Mouse (Mus musculus) embryonic facial prominence, embryonic 14.5 days (tissue): ENCODE data around the gene Tcirg1. TPM values are rescaled to one million over a fixed set of nuclear protein-coding genes. Genes with fewer than 3 reads are reported as not detected.

ENCODE experiments used
- ATAC-seq: fragments of 200-750 bp; cut with Nextera tagmentation; 2 replicates; pipeline ENCODE4 v1.8.0; 2017; ENCODE audit warnings: low read depth, moderate number of reproducible peaks, moderate TSS enrichment
- DNase-seq: peaks from one replicate; pipeline ENCODE4 v3.0.0-alpha.2; 2015; ENCODE audit warnings: low spot score
- H3K27ac ChIP-seq: fragments of 300-500 bp; sonication (generic); replicated peaks from 2 replicates; pipeline ENCODE4 v1.5.1; 2014; ENCODE audit warnings: low read depth, mild to moderate bottlenecking, low read length, moderate library complexity
- H3K27me3 ChIP-seq: fragments of 300-500 bp; sonication (generic); replicated peaks from 2 replicates; pipeline ENCODE4 v1.6.1; 2014; ENCODE audit warnings: low read length; ENCODE audit not compliant: control insufficient read depth, insufficient read depth
- H3K36me3 ChIP-seq: fragments of 300-500 bp; sonication (generic); 2 replicates; pipeline ENCODE4 v1.6.1; 2014; ENCODE audit warnings: low read length, mixed read lengths; ENCODE audit not compliant: control insufficient read depth, insufficient read depth
- H3K4me1 ChIP-seq: fragments of 300-500 bp; sonication (generic); 2 replicates; pipeline ENCODE4 v1.6.1; 2014; ENCODE audit warnings: antibody characterized with exemption, low read length; ENCODE audit not compliant: control insufficient read depth, insufficient read depth
- H3K4me2 ChIP-seq: fragments of 300-500 bp; sonication (generic); 2 replicates; pipeline ENCODE4 v1.6.1; 2014; ENCODE audit warnings: low read depth, mild to moderate bottlenecking, low read length, moderate library complexity, mixed read lengths
- H3K4me3 ChIP-seq: fragments of 300-500 bp; sonication (generic); 2 replicates; pipeline ENCODE4 v1.5.1; 2014; ENCODE audit warnings: low read depth, mild to moderate bottlenecking, low read length
- H3K9ac ChIP-seq: fragments of 300-500 bp; sonication (generic); 2 replicates; pipeline ENCODE4 v1.6.1; 2014; ENCODE audit warnings: low read depth, mild to moderate bottlenecking, low read length, moderate library complexity, mixed read lengths
- H3K9me3 ChIP-seq: fragments of 300-500 bp; sonication (generic); 2 replicates; pipeline ENCODE4 v1.6.1; 2016; ENCODE audit warnings: low read length; ENCODE audit not compliant: control insufficient read depth
- WGBS: fragments of 180-500 bp; shearing (Covaris S2); extraction: QIAGEN DNeasy Blood & Tissue Kit; methylation state at CpG from one replicate; pipeline ENCODE4 v1.1.7; 2014; 5-methylcytosine and 5-hydroxymethylcytosine counted together
- polyA plus RNA-seq: library from polyadenylated mRNA; unstranded; fragments of >200 nt; fragmentation: Nextera tagmentation; extraction: Ambion mirVana; gene quantifications from 2 replicates; pipeline ENCODE4 v1.2.1, GENCODE M21; 2014

Tcirg1 gene
- polyA plus RNA-seq, 1 experiment from 2014 or later, result 33.6 TPM

DNA sequence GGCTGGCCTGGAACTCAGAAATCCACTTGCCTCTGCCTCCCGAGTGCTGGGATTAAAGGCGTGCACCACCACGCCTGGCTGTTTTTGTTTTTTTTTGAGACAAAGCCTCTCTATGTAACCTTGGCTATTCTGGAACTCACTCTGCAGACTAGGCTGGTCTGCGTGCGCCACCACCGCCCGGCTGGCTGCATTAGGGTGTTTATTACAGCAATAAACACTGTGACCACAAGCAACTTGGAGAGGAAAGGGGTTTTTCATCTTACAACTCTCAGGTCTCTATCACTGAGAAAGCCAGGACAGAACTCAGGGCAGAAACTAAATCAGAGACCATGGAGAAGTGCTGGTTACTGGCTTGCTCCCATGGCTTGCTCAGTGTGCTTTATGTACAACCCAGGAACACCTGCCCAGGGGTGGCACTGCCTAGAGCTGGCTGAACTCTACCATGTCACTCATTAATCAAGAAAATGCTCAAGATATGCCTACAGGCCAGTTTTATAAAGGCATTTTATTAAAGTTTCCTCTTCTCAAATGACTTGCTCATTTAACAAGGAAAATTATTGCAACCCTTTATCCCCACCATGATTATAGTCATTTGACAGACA, 58.6 kb downstream of the Tcirg1 start:
- H3K27ac ChIP-seq, result no peak overlapping the region
- ATAC-seq (no peak), DNase-seq (no peak)
- H3K9ac ChIP-seq, result no peak overlapping the region
- WGBS, result 80% methylated on average over 7 of the region's 7 CpGs
- H3K27me3 ChIP-seq, result no peaks in the 10 kb centered on the region
- H3K36me3 ChIP-seq, result no peaks in the 10 kb centered on the region
- no peaks in the 10 kb centered on the region for H3K9me3 ChIP-seq
- H3K4me3 ChIP-seq, result no peak overlapping the region
- H3K4me1 ChIP-seq, result peaks cover 9% of the 10 kb centered on the region
- H3K4me2 ChIP-seq, result no peak overlapping the region

DNA sequence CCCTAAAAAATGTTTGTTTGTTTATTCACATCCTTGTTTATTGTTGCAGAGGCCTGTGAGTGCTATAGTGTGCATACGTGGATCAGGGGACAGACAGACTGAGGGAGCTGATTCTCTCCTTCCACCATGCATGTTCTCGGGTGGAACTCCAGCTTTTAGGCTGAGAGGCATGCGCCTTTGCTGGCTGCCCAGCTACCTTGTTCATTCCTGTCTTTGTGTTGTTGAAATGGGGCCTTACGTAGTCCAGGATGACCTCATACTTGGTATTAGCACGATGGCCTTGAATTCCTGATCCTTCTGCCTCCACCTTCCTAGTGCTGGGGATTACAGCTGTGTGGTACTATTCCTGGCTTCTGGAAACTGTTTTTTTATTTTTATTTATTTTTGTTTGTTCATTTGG, 59.2 kb downstream of the Tcirg1 start:
- H3K4me3 ChIP-seq, result no peak overlapping the region

DNA sequence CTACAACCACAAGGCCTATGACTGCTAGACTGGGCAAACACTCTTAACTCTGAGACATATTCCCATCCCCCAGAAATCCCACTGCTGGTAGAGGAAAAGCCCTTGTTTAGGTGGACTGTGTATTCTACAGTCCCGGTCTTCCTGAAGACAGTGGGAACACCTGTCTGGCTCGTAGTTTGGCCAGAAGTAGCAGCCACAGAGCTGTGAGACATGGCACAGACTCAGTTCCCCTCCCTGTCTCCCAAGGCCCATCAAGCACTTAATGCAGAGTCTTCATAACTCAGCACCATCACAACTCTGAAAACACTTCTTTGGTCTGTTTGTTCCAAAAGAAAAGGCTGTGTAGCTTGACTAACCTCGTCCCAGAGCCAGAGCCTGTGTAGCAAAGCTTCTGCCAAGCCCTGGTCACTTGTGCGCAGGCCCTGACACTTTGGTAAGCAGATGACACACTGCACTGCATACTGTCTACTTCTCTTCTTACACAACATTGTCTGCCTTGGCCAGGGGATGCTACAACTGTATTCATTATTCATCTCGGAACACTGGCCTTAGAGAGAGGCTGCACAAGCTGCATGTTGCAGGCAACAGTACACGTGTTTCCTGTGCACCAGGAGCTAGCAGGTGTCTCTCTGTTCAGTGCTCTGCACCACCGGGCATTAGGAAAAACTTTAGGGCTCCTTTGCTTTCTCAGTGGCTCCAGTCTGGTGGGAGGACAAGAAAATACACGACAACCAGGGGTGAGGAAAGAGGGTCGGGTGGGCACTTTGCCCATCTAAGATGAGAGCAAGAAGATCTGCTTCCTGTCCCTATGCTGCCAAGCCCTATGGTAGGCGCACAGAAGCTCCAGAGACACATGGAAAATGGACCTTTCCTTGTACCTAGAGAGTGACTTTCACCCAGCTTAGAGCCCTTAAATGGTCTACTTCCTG, 60.0 kb downstream of the Tcirg1 start:
- DNase-seq (no peak), ATAC-seq (no peak)
- no peak overlapping the region for H3K27ac ChIP-seq
- no peaks in the 10 kb centered on the region for H3K27me3 ChIP-seq
- 79% methylated on average over 10 of the region's 10 CpGs for WGBS
- no peaks in the 10 kb centered on the region for H3K36me3 ChIP-seq
- no peaks in the 10 kb centered on the region for H3K9me3 ChIP-seq
- H3K9ac ChIP-seq, result no peak overlapping the region
- H3K4me3 ChIP-seq, result no peak overlapping the region
- H3K4me1 ChIP-seq, result peaks cover 6% of the 10 kb centered on the region
- no peak overlapping the region for H3K4me2 ChIP-seq

More for the DNA sequence above, 59.2 kb downstream of the Tcirg1 start:
- no peaks in the 10 kb centered on the region for H3K36me3 ChIP-seq
- peaks cover 6% of the 10 kb centered on the region for H3K4me1 ChIP-seq
- ATAC-seq, result no peak
- 87% methylated on average over 5 of the region's 5 CpGs for WGBS
- H3K27me3 ChIP-seq, result no peaks in the 10 kb centered on the region
- no peak overlapping the region for H3K27ac ChIP-seq
- no peak overlapping the region for H3K4me2 ChIP-seq
- no peaks in the 10 kb centered on the region for H3K9me3 ChIP-seq
- H3K9ac ChIP-seq, result no peak overlapping the region
- no peak for DNase-seq

Other genes with a start within 250 kb of the Tcirg1 start
- 10.1 and 10.6 TPM in 2 replicates for gene Lrp5, start 220.6 kb downstream of the Tcirg1 start, polyA plus RNA-seq
- 59.2 and 61.4 TPM in 2 replicates for gene 1810055G02Rik, start 198.8 kb downstream of the Tcirg1 start, polyA plus RNA-seq
- gene Kmt5b, start 139.7 kb downstream of the Tcirg1 start, polyA plus RNA-seq, result 25.6 and 26.3 TPM in 2 replicates
- gene Chka, start 55.4 kb downstream of the Tcirg1 start, polyA plus RNA-seq, result 31.3 and 32.9 TPM in 2 replicates
- gene Ndufs8, start 5.6 kb upstream of the Tcirg1 start, polyA plus RNA-seq, result 297 and 302 TPM in 2 replicates
- gene Aldh3b1, start 22.7 kb upstream of the Tcirg1 start, polyA plus RNA-seq, result 4.6 and 4.8 TPM in 2 replicates
- 21.3 and 24.5 TPM in 2 replicates for gene Unc93b1, start 28.1 kb upstream of the Tcirg1 start, polyA plus RNA-seq
- gene Aldh3b3, start 51.5 kb upstream of the Tcirg1 start, polyA plus RNA-seq, result 0.18 and 0.24 TPM in 2 replicates
- 9.2 and 11.8 TPM in 2 replicates for gene Aldh3b2, start 65.2 kb upstream of the Tcirg1 start, polyA plus RNA-seq
- gene Acy3, start 79.4 kb upstream of the Tcirg1 start, polyA plus RNA-seq, result 8.2 and 8.5 TPM in 2 replicates
- gene Tbx10, start 85.6 kb upstream of the Tcirg1 start, polyA plus RNA-seq, result 0.10 TPM in 1 of 2 replicates, not detected in the other
- 25.8 and 29.5 TPM in 2 replicates for gene Nudt8, start 93.4 kb upstream of the Tcirg1 start, polyA plus RNA-seq
- 1.4 and 1.6 TPM in 2 replicates for gene Gm49405, start 93.5 kb upstream of the Tcirg1 start, polyA plus RNA-seq
- gene Doc2g, start 96.2 kb upstream of the Tcirg1 start, polyA plus RNA-seq, result 2.5 and 3.4 TPM in 2 replicates
- 188 and 199 TPM in 2 replicates for gene Ndufv1, start 105.7 kb upstream of the Tcirg1 start, polyA plus RNA-seq
- 483 and 496 TPM in 2 replicates for gene Gstp1, start 130.9 kb upstream of the Tcirg1 start, polyA plus RNA-seq
- gene Gstp2, start 138.9 kb upstream of the Tcirg1 start, polyA plus RNA-seq, result 1.2 and 4.5 TPM in 2 replicates
- gene Gstp3, start 152.4 kb upstream of the Tcirg1 start, polyA plus RNA-seq, result 0.35 TPM in 1 of 2 replicates, not detected in the other
- gene Cabp2, start 174.4 kb upstream of the Tcirg1 start, polyA plus RNA-seq, result not detected in 2 replicates
- gene Cdk2ap2, start 190.0 kb upstream of the Tcirg1 start, polyA plus RNA-seq, result 66.1 and 68.6 TPM in 2 replicates
- 5.6 and 6.6 TPM in 2 replicates for gene Pitpnm1, start 192.9 kb upstream of the Tcirg1 start, polyA plus RNA-seq
- gene Aip, start 218.7 kb upstream of the Tcirg1 start, polyA plus RNA-seq, result 81.9 and 88.6 TPM in 2 replicates
- 0.08 TPM in 1 of 2 replicates, not detected in the other for gene Gpr152, start 232.7 kb upstream of the Tcirg1 start, polyA plus RNA-seq
- 0.12 TPM in 1 of 2 replicates, not detected in the other for gene Cabp4, start 236.9 kb upstream of the Tcirg1 start, polyA plus RNA-seq
- 139 and 162 TPM in 2 replicates for gene Coro1b, start 241.5 kb upstream of the Tcirg1 start, polyA plus RNA-seq
- 5.1 and 6.7 TPM in 2 replicates for gene Ptprcap, start 246.5 kb upstream of the Tcirg1 start, polyA plus RNA-seq